Mouse (Mus musculus) telencephalon, adult 2 months (tissue): ENCODE results near the gene Bach2.

Experiments used
- DNase-seq: peaks from one replicate; pipeline ENCODE4 v3.0.0-alpha.2; 2011; ENCODE audit warnings: low read depth, low spot score

Bach2 gene

GRCm38 (mm10) chr4:32238366-32238854 lies at the start of gene Bach2:
TSS of gene Bach2 (plus strand) at chr4:32238804.
- peak; percentile 80 for DNase-seq

- DNase-seq = no peak
Measured at GRCm38 (mm10) chr4:32189416-32190036, 49.1 kb upstream of the Bach2 start.

DNA sequence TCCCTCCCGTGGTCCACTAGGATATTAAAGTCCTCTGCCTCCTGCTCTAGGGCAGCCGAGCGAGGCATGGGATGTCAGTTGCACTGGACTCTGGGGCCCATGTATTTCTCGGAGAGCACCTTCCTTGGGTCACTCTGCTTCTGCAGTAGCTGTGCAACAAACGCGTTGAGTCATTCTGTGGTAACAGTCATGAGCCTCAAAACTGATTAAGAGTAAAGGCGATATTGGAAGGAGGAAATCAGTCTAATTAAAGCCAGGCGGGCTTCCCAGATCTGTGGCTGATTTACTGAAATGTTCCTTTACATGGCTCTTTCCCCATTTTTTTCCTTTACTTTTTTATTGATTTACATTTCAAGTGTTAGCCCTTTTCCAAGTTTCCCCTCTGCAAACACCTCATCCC lies 48.1 kb upstream of the Bach2 start:
- no peak for DNase-seq

GRCm38 (mm10) chr4:32195945-32196921 lies 42.4 kb upstream of the Bach2 start:
- no peak for DNase-seq

DNA sequence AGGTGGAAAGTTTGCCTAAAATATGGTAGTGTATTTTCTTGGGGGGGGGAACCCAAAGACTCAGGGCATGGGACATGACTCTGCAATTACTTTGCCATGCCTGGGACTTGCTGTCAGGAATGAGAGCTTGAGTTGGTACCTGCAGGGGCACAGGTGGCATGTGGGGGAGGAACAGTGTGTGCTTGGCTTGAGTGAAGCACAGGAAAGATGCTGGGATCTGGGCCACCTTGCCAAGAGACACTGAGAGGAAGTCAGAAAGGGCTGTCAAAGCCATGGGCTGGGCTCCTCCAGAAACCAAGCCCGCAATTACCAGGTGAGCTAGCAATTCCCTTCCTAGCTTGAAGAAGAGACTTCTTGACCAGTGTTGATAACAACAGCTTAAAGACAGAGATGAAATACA lies 40.6 kb upstream of the Bach2 start:
- DNase-seq = no peak

DNA sequence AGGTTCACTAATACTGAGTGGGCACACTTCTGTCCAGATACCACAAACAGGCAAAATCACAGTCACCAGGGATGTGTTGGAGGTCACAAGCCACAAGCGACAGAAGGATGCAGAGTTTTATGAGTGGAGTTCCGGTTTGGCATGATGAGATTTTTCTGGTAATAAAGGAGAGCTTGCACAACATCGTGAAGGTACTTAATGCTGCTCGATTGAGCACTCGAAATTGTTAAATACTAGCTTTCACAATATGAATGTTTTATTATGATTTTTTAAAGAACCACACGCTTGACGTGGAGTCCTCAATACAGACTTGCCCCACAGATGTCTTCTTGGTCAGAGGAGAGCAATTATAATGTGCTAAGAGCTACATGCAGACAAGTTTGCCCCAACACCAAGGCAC lies 40.0 kb upstream of the Bach2 start:
- no peak for DNase-seq

GRCm38 (mm10) chr4:32199156-32199555 lies 39.4 kb upstream of the Bach2 start:
- peak; percentile 78 for DNase-seq

DNA sequence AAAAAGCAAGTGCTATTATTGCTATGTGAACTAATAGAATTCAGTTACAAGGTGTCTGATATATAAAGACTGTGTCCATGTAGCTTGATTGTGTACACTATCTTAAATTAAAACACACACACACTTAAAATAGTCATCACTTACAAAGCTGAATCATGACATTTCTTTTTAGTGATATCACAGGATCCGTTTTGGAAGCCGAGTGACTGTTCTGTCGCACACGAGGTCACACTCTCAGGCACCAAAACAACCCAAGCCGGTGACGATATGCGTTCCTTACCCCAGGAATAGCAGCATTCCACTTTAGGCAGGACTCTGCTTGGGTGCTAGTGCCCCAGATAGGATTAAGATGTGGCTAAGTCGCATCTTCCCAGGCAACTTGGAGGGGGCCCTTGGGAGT lies 37.5 kb upstream of the Bach2 start:
- no peak for DNase-seq

DNA sequence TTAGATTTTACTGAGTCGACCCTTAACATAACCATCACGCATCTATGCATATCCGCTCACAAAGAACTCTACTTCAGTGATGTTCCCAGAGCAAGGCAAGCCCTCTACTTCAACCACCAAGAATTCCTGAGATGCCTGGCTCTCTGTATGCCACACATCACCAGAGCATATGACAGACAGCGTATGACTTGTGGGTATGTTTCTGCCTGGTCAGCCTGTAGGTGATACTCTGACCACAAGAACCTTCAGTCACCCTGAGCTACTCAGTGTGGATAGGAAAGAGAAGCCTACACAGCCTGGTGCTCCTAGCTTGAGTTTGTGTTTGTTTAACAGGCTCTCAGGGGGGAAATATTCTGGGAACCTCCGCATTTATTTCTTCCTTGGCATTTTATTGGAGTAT lies 36.2 kb upstream of the Bach2 start:
- no peak for DNase-seq

GRCm38 (mm10) chr4:32204819-32205218 lies 33.8 kb upstream of the Bach2 start:
- DNase-seq = no peak

DNA sequence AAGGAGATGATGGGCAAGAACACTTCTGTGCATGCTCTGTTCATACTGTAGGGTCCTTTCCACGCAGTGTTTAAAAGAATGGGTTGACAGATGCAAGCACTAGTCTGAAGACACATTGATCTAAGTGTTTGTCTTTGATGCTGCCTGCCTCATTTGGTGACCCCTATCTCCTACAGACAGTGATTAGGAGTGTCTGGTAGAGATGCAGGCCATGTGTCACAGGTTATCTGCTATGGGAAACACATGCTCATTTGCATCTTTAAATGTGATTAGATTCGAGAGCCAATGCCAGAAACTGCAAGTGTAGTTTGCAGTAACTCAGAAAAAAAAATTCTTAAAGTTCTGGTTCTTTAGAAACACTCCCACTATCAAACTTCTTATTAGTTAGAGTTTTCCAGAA lies 32.8 kb upstream of the Bach2 start:
- no peak for DNase-seq

- no peak for DNase-seq
Measured at GRCm38 (mm10) chr4:32209995-32210394, 28.6 kb upstream of the Bach2 start.

DNA sequence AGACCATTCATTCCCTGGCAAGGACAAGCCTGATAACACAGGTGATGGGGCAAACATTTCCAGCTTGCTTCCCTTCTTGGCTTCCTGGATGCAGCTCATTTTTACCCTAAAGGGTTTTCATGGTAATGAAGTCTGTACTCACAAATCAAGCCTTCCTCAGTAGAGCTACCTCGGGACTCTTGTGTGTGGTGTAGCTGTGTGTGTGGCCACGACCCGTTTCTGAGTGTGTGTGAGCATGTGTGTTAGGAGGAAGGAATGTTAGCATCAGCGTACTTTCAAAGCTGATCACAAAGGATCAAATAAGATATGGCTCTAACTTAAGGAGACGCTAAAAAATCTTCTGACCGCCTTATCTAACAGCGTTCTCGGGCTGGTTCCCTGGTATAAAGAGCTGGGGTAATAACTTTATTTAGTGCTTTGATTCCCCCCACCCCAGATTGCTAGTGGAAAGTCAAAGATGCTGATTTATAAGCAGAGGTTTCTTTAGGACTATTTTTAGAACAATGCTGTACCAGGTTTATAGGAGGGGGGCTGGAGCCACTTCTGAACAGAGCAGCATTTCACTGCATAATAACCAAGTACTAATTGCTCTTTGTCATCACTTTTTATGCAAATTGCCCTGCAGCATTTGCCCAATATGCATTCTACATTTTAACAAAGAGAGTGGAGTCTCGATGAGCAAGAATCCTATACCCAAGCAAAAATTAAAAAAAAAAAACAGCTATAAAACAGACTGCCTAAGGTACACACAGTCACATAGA lies 28.0 kb upstream of the Bach2 start:
- DNase-seq = no peak

GRCm38 (mm10) chr4:32212593-32212992 lies 26.0 kb upstream of the Bach2 start:
- no peak for DNase-seq

- no peak for DNase-seq
Measured at GRCm38 (mm10) chr4:32216466-32216865, 22.1 kb upstream of the Bach2 start.

DNA sequence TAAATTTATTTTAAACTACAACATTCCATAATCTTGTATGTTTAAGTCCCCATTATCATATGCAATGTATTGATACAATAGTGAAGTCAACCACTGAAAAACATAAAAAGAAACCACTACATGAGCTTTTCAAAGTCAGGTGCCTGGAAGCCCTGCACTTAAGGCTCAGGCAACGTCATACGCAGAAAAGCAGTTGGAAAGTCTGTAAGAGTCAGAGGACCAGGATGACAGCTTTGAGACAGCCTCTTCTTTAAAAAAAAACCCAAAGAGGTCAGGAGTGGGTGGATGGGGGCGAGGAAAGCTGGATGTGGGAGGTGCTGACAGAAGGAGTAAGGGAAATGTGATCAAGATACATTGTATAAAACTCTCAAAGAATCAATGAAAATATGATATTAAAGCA lies 21.6 kb upstream of the Bach2 start:
- DNase-seq = no peak

DNA sequence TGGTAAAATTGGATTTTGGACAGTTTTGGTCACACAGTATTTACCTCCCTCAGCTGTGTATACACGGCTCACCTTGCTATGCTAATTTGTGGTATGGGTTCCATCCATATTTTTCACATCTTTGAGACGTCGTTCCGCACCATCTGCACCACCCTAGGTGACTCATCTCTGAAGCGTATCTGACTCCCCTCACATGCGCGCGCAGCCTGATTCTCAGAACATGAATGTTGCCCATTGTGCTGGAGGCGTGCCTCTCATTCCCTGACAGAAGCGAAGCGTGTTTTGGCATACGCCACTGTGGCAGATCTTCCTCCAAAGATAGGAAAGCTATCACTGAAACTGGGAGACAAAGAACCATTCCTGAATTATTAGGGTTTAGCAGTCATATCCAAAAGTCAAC lies 21.0 kb upstream of the Bach2 start:
- DNase-seq = peak; percentile 67

DNA sequence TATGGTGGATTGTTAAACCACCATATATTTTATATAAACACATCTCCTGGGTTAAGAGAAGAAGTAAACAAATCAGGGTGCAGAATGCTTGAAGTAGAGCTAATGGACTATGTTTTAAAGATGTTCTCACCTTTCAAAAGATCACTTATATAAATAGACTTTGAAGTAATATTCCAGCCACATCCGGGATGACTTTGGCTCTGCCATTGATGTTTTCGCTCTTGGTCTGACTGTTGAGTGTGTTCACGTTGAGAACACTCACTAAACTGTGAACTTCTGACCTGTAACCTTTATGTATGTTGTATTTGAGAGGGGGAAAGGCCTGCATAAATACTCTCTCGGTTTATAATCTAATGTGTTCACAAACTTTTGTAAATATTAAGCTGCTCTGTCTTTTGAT lies 20.2 kb upstream of the Bach2 start:
- no peak for DNase-seq

- DNase-seq = no peak
Measured at GRCm38 (mm10) chr4:32219428-32220128, 19.0 kb upstream of the Bach2 start.

GRCm38 (mm10) chr4:32220129-32220491 lies 18.5 kb upstream of the Bach2 start:
- no peak for DNase-seq

GRCm38 (mm10) chr4:32220961-32221360 lies 17.6 kb upstream of the Bach2 start:
- no peak for DNase-seq

DNA sequence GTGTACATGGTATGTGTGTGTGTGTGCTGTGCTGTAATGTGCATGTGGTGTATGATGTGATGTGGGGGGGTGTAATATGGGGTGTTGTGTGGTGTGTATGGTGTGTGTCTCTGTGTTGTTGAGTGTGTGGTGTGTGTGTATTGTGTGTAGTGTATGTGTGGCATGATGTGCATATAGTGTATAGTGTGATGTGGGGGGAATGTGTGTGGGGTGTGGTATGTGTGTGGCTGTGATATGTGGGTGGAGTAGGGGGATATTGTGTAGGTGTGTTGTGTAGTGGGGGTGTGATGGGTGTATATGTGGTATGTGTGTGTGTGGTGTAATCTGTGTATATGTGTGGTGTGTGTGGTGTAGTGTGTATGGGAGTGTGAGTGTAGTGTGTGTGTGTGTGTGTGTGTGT lies 15.0 kb upstream of the Bach2 start:
- DNase-seq = no peak
